ENCODE assay signal across 18 mouse cellular contexts in the genomic region with DNA sequence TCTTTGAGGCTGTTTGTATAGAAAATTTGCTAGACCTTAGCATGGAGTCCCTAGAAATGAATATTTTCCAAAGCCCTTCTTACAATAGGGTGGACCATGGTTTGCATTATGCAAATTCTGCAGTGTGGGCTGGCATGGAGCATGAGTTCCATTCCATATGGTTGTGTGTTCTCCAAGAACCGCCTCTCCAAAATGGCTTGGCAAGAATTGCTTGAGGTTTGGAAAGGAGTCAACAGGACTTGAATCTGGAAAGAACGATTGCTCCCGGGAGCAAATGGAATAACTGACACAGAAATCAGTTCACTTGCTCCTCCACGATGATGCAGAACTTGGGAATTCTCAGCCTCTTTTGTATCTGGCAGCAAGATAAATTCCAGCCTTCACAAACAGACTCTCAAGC.
DNase-seq lines count a peak whose midpoint lies in the region; ATAC-seq lines count a peak whose summit lies in the region.
"Had no signal": no experiment of that assay in that cellular context is flagged by ENCODE, and none has a peak within 500 bp of the region (broad histone marks: within the 10 kb centered on the region; RNA-seq: fewer than 3 reads in every experiment).

No protein-coding gene starts in this region.

- H3K36me3 ChIP-seq in forebrain, embryonic 15.5 days = no peaks in the 10 kb centered on the region
- H3K36me3 ChIP-seq: intestine, embryonic 15.5 days; limb, embryonic 13.5 days; neural tube, embryonic 13.5 days had no signal

- H3K27me3 ChIP-seq in forebrain, embryonic 15.5 days = no peaks in the 10 kb centered on the region
- H3K27me3 ChIP-seq: intestine, embryonic 15.5 days; limb, embryonic 13.5 days; neural tube, embryonic 13.5 days had no signal

- no peak overlapping the region for H3K27ac ChIP-seq in forebrain, embryonic 15.5 days (replicated peaks)
- H3K27ac ChIP-seq: intestine, embryonic 15.5 days; kidney, postnatal 0 days; limb, embryonic 13.5 days; neural tube, embryonic 13.5 days had no signal

- H3K9ac ChIP-seq in forebrain, embryonic 15.5 days (replicated peaks) = no peak overlapping the region
- H3K9ac ChIP-seq: intestine, embryonic 15.5 days; limb, embryonic 13.5 days; lung, embryonic 14.5 days; neural tube, embryonic 13.5 days had no signal

- peak; percentile 92 for ATAC-seq in frontal cortex, adult (ENCODE audit: low TSS enrichment)
- ATAC-seq in forebrain, embryonic 15.5 days (replicated peaks) = no peak
- ATAC-seq in megakaryocyte, adult 5-6 weeks (ENCODE audit: poor library complexity, severe bottlenecking) = no peak
- ATAC-seq: activated CD4-positive, CD25-positive, alpha-beta regulatory T cell, adult 4 months; forebrain, embryonic 16.5 days; intestine, embryonic 15.5 days had no signal

- WGBS in forebrain, embryonic 15.5 days = 78% methylated on average over 4 of the region's 4 CpGs

- H3K4me2 ChIP-seq in forebrain, embryonic 15.5 days (replicated peaks) = no peak overlapping the region
- H3K4me2 ChIP-seq: intestine, embryonic 15.5 days; limb, embryonic 13.5 days; lung, embryonic 14.5 days; neural tube, embryonic 13.5 days had no signal

- no peak overlapping the region for H3K4me3 ChIP-seq in forebrain, embryonic 15.5 days
- H3K4me3 ChIP-seq: intestine, embryonic 15.5 days; limb, embryonic 13.5 days; neural tube, embryonic 13.5 days had no signal

- no peaks in the 10 kb centered on the region for H3K9me3 ChIP-seq in forebrain, embryonic 15.5 days
- H3K9me3 ChIP-seq: intestine, embryonic 15.5 days; limb, embryonic 13.5 days; neural tube, embryonic 13.5 days had no signal

- DNase-seq in frontal cortex, postnatal 25 days (ENCODE audit: low spot score in 2 of 2) = no peak
- peak; percentile 28 for DNase-seq in right cerebral cortex, postnatal 25 days
- DNase-seq in right cerebral cortex, postnatal 4 days = no peak
- peak; percentile 29 for DNase-seq in layer of hippocampus, adult 9-10 months (ENCODE audit: low spot score)
- no peak for DNase-seq in B cell, adult 2 months
- DNase-seq: cerebellum, adult 2 months; embryo, embryonic 11 days; lung, embryonic 14.5 days; thymus, adult 18-20 months had no signal

- H3K4me1 ChIP-seq in forebrain, embryonic 15.5 days = no peaks in the 10 kb centered on the region
- H3K4me1 ChIP-seq: intestine, embryonic 15.5 days; limb, embryonic 13.5 days had no signal

Comparison
In these comparisons a context has a peak if more than half of its experiments do, and no peak if none do; other contexts are left out.
1. DNase-seq: peak in right cerebral cortex, postnatal 25 days (single experiment) and layer of hippocampus, adult 9-10 months (single experiment); none in frontal cortex, postnatal 25 days (0 of 2), right cerebral cortex, postnatal 4 days (single experiment) and B cell, adult 2 months (0 of 2).